Mouse (Mus musculus): ENCODE results near the gene Atp8b4. TPM values are rescaled to one million over a fixed set of nuclear protein-coding genes. Genes with fewer than 3 reads are reported as not detected.

Atp8b4 gene
- total and polyA plus RNA-seq, 3 experiments = 0.31 to 0.73 (median 0.43) TPM

DNA sequence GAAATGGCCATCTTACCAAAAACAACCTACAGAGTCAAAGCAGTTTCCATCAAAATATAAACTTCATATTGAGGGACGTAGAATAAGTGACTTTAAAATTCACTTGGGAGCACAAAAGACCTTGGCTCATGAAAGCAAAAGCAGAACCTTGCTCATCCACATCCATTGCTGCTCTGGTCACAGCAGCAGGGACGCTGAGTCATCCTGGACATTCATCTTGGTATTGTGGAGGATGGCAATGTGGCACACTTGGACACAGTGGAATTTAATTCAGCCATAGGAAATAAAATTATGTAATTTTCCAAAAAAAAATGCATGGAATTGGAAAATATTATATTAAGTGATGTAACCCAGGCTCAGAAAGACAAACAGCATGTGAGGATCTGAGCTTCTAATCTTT, 184.1 kb downstream of the Atp8b4 start:
- Histone ChIP-seq H3K4me1 (ENCODE audit: control insufficient read depth, insufficient read depth, low read length) (no peaks in the 10 kb centered on the region), H3K27me3 (ENCODE audit: control insufficient read depth, insufficient read depth, low read length) (no peaks in the 10 kb centered on the region), H3K36me3 (ENCODE audit: control insufficient read depth, insufficient read depth, low read length) (no peaks in the 10 kb centered on the region), H3K27ac (no peak overlapping the region; the same call in 1 of the 2 replicates), H3K4me3 (no peak overlapping the region), H3K9ac (ENCODE audit: low read depth, low read length) (no peak overlapping the region), H3K79me2 (replicated peaks; ENCODE audit: control insufficient read depth, insufficient read depth, low read length) (no peaks in the 10 kb centered on the region)
- no peak for TF ChIP-seq POLR2A (IDR thresholded peaks at IDR 0.05; ENCODE audit: insufficient read depth, low read depth, low read length)
- no peak for TF ChIP-seq EP300 (IDR thresholded peaks at IDR 0.05; ENCODE audit: insufficient read depth, low read depth, low read length)
- TF ChIP-seq CTCF (IDR thresholded peaks at IDR 0.05) = no peak
- no peak for DNase-seq
- intact Hi-C loops (cut with DNase I) = no loop called here
- WGBS = 87% methylated on average over 2 of the region's 2 CpGs

DNA sequence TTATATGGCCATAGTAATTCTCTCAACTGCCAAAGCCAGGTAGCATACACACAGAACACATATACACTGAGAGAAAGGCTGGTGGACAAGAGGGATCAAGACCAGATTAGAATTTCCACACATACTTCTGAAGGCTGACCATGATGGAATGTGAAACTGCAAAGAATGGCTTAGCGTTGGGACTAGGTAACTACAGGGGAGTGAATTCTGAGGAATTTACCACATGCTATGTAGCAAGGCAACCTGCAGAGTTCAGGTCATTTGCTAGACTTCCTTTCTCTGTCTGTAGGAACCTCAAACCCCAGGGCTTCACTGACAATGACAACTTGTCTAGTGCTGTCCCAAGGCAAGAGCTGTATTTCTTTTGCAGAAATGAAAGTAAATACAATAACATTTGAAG, 189.4 kb downstream of the Atp8b4 start:
- H3K36me3 ChIP-seq (ENCODE audit: control insufficient read depth, insufficient read depth, low read length) = no peaks in the 10 kb centered on the region
- H3K4me3 ChIP-seq = no peak overlapping the region
- no peak for TF ChIP-seq POLR2A (IDR thresholded peaks at IDR 0.05; ENCODE audit: insufficient read depth, low read depth, low read length)
- no peak for TF ChIP-seq EP300 (IDR thresholded peaks at IDR 0.05; ENCODE audit: insufficient read depth, low read depth, low read length)
- TF ChIP-seq CTCF (IDR thresholded peaks at IDR 0.05) = no peak
- intact Hi-C loops (cut with DNase I) = no loop called here
- 79% methylated on average over 1 of the region's 1 CpGs for WGBS
- DNase-seq = no peak
- no peaks in the 10 kb centered on the region for H3K27me3 ChIP-seq (ENCODE audit: control insufficient read depth, insufficient read depth, low read length)
- no peaks in the 10 kb centered on the region for H3K79me2 ChIP-seq (replicated peaks; ENCODE audit: control insufficient read depth, insufficient read depth, low read length)
- H3K27ac ChIP-seq = no peak overlapping the region
- H3K9ac ChIP-seq (ENCODE audit: low read depth, low read length) = no peak overlapping the region
- no peaks in the 10 kb centered on the region for H3K4me1 ChIP-seq (ENCODE audit: control insufficient read depth, insufficient read depth, low read length)

- no peaks in the 10 kb centered on the region for H3K27me3 ChIP-seq (ENCODE audit: control insufficient read depth, insufficient read depth, low read length)
- H3K27ac ChIP-seq = no peak overlapping the region
- TF ChIP-seq CTCF (IDR thresholded peaks at IDR 0.05) = no peak
- 78% methylated on average over 4 of the region's 4 CpGs for WGBS
- no peaks in the 10 kb centered on the region for H3K79me2 ChIP-seq (replicated peaks; ENCODE audit: control insufficient read depth, insufficient read depth, low read length)
- H3K4me1 ChIP-seq (ENCODE audit: control insufficient read depth, insufficient read depth, low read length) = no peaks in the 10 kb centered on the region
- DNase-seq = no peak
- H3K36me3 ChIP-seq (ENCODE audit: control insufficient read depth, insufficient read depth, low read length) = no peaks in the 10 kb centered on the region
- no peak overlapping the region for H3K4me3 ChIP-seq
- intact Hi-C loops (cut with DNase I) = no loop called here
- no peak overlapping the region for H3K9ac ChIP-seq (ENCODE audit: low read depth, low read length)
Measured at GRCm38 (mm10) chr2:126309994-126310393, 190.5 kb downstream of the Atp8b4 start.

- H3K4me3 ChIP-seq = no peak overlapping the region
- H3K27ac ChIP-seq = no peak overlapping the region
- DNase-seq = no peak
- H3K4me1 ChIP-seq (ENCODE audit: control insufficient read depth, insufficient read depth, low read length) = no peaks in the 10 kb centered on the region
- WGBS = 80% methylated on average over 5 of the region's 5 CpGs
- intact Hi-C loops (cut with DNase I) = no loop called here
- no peak overlapping the region for H3K9ac ChIP-seq (ENCODE audit: low read depth, low read length)
- H3K79me2 ChIP-seq (replicated peaks; ENCODE audit: control insufficient read depth, insufficient read depth, low read length) = no peaks in the 10 kb centered on the region
- H3K27me3 ChIP-seq (ENCODE audit: control insufficient read depth, insufficient read depth, low read length) = no peaks in the 10 kb centered on the region
- no peaks in the 10 kb centered on the region for H3K36me3 ChIP-seq (ENCODE audit: control insufficient read depth, insufficient read depth, low read length)
- TF ChIP-seq POLR2A (IDR thresholded peaks at IDR 0.05; ENCODE audit: insufficient read depth, low read depth, low read length) = no peak
- TF ChIP-seq CTCF (IDR thresholded peaks at IDR 0.05) = no peak
- no peak for TF ChIP-seq EP300 (IDR thresholded peaks at IDR 0.05; ENCODE audit: insufficient read depth, low read depth, low read length)
Measured at GRCm38 (mm10) chr2:126304621-126305020, 195.9 kb downstream of the Atp8b4 start.

- Histone ChIP-seq H3K4me3 (no peak overlapping the region), H3K9ac (ENCODE audit: low read depth, low read length) (no peak overlapping the region), H3K79me2 (replicated peaks; ENCODE audit: control insufficient read depth, insufficient read depth, low read length) (no peaks in the 10 kb centered on the region), H3K27me3 (ENCODE audit: control insufficient read depth, insufficient read depth, low read length) (no peaks in the 10 kb centered on the region), H3K4me1 (ENCODE audit: control insufficient read depth, insufficient read depth, low read length) (no peaks in the 10 kb centered on the region), H3K27ac (no peak overlapping the region), H3K36me3 (ENCODE audit: control insufficient read depth, insufficient read depth, low read length) (no peaks in the 10 kb centered on the region)
- TF ChIP-seq POLR2A (IDR thresholded peaks at IDR 0.05; ENCODE audit: insufficient read depth, low read depth, low read length) (no peak), EP300 (IDR thresholded peaks at IDR 0.05; ENCODE audit: insufficient read depth, low read depth, low read length) (no peak), CTCF (IDR thresholded peaks at IDR 0.05) (no peak)
- intact Hi-C loops (cut with DNase I) = no loop called here
- WGBS = 33% methylated on average over 3 of the region's 3 CpGs
- DNase-seq = peak; percentile 13 to 22
Measured at GRCm38 (mm10) chr2:126303226-126303625, 197.2 kb downstream of the Atp8b4 start.

DNA sequence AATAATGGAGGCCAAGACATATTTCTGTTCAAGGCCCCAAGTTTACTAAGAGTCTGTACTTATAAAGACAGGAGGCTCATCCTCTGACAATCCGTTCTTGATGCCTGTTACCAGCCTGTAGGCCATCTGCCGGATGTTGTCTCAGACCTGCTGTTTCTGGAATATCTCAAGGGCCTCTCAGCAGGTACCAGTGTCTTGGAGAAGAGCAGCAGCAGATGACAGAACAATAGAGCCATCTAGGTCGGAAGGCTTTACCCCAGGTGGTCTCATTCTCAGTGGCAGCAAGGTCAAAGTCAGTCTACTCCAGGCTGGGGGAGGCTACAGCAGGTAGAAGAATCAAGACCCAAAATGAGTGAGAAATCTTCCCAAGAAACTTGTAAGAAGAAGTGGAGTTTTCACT, 198.1 kb downstream of the Atp8b4 start:
- H3K4me3 ChIP-seq = no peak overlapping the region
- intact Hi-C loops (cut with DNase I) = no loop called here
- no peaks in the 10 kb centered on the region for H3K36me3 ChIP-seq (ENCODE audit: control insufficient read depth, insufficient read depth, low read length)
- H3K79me2 ChIP-seq (replicated peaks; ENCODE audit: control insufficient read depth, insufficient read depth, low read length) = no peaks in the 10 kb centered on the region
- no peaks in the 10 kb centered on the region for H3K27me3 ChIP-seq (ENCODE audit: control insufficient read depth, insufficient read depth, low read length)
- WGBS = 73% methylated on average over 3 of the region's 3 CpGs
- H3K9ac ChIP-seq (ENCODE audit: low read depth, low read length) = no peak overlapping the region
- H3K27ac ChIP-seq = no peak overlapping the region
- DNase-seq = no peak
- H3K4me1 ChIP-seq (ENCODE audit: control insufficient read depth, insufficient read depth, low read length) = no peaks in the 10 kb centered on the region
- TF ChIP-seq POLR2A (IDR thresholded peaks at IDR 0.05; ENCODE audit: insufficient read depth, low read depth, low read length) (no peak), EP300 (IDR thresholded peaks at IDR 0.05; ENCODE audit: insufficient read depth, low read depth, low read length) (no peak), CTCF (IDR thresholded peaks at IDR 0.05) (no peak)
